Mouse (Mus musculus) G1E-ER4 (cell line): Measurements from ENCODE around the gene Tekt2. TPM values are rescaled to one million over a fixed set of nuclear protein-coding genes. Genes with fewer than 3 reads are reported as not detected.

Experiments used
- GATA1 ChIP-seq: IDR thresholded peaks from one replicate; pipeline ENCODE4 v1.8.0; 2012; ENCODE audit warnings: low read length, inconsistent platforms
- polyA plus RNA-seq: library from polyadenylated mRNA; stranded (reverse); fragments of >175 nt; gene quantifications from 2 replicates; pipeline ENCODE4 v1.2.3, GENCODE M21; 2012

The Tekt2 gene
- polyA plus RNA-seq, 1 experiment: 0.09 TPM

DNA sequence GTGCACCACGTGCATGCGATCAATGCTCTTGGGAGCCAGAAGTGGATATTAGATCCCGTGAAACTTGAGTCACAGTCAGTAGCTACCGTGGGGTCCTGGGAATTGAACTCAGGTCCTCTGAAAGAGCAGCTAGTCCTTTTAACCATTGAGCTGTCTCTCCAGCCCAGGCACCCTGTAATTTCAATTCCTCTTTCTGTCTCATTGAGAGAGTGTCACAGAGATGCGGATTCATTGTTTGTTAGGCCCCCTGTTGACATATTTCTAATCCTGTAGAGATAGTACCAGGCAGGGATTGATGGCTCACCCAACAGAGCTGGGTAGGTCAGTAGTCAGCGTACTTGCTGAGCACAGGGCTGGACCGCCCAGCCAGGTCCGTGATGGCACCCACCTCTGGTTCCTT is 35.2 kb downstream of the Tekt2 start:
- no peak for TF ChIP-seq GATA1

DNA sequence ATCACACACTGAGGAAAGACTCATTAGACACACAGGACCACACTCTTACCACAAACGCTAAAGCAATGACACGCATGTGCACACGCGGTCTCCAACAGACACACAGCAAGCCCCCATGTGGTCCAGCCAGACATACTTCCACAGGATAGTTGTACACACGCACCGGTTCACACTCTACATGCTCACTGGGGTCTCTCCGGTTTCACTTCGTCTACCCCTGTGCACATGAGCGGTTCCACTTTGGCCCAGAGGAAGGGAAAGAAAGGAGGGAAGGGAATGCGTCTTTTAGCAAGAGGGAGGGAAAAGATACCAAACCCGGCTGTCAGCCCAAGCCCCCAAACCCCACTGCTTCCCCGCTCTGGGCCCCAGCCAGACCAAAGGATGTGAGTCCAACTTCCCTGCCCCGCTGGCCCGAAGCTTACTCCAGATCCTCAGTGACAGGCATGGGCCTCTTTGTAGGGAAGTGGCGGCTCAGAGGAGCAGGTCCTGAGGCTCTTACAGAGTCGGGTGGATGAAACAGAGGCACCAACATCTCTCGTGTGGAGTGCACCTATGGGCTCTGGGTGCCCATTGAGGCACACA is 37.3 kb downstream of the Tekt2 start:
- no peak for TF ChIP-seq GATA1

DNA sequence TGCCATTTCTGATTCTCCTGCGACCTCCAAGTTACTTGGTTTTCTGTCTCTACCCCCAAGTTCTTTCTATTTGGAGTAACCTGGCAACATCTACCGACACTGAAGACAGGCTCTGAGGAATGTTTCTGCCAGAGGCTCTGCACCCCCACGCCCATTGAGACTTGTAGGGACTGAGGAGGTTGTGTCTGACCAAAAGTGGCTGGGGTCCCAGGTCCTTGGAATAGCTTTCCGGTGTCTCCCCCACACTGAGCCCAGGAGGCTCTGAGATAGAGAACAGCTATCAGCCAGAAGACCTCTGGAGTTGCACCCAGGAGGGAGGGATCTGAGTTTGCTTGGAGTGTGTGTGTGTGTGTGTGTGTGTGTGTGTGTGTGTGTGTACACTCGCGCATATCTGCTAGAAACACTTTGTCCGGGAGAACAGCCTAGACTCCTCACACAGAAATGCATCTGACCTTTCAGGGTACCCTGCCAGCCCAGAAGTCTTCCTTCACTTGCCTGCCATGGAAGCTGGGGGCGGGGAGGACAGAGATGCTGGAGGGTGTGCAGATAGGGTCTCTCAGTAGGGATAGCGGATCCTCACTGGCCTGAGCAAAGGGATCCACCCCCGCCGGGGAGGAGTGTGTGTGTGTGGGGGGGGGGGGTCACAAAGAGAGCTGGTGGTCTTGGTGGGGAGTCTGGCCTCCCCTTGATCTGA is 38.0 kb downstream of the Tekt2 start:
- no peak for TF ChIP-seq GATA1

DNA sequence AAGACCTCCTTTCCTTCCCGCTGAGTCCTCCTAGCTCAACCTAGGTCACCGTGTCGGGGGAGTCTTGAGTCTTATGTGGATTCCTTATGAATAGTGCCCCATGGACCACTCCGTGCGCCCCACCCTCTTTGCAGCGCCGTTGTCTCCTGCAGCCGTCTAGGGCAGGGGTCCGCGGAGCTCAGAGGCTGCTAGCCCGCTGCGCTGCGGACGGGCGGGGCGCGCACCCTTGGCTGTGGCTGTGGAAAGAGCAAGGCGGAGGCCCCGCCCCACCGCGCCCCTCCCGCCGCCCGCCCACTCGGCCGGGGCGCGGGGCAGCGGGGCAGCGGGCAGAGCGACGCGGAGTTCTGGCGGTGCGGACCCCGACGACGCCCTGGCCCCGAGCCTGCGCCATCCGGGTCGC is 39.0 kb downstream of the Tekt2 start, which contains the start of gene Col8a2:
TSS of gene Col8a2 (plus strand) at position 302 of the 400 bp plus-strand sequence.
- no peak for TF ChIP-seq GATA1

DNA sequence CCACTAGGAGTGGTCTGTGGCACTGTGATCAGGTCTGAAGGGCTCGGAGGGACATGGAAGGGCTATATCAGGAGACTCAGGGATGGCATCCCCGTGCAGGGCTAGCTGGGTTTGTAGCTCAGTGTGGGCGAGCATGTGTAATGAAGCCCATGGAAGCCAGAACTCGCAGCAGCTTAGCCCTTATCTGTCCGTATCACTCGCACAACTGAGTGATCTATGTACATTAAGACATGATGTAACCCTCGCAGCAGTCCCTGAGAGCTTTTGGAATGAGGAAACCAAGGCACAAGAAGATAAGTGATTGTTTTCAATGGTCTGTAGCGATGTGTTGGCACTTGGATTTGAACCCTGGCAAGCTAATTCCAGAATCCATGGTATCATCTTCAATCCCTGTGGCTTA is 41.9 kb downstream of the Tekt2 start:
- TF ChIP-seq GATA1: no peak

- no peak for TF ChIP-seq GATA1
These were observed 43.8 kb downstream of the Tekt2 start for GRCm38 (mm10) chr4:126281706-126282105.

GRCm38 (mm10) chr4:126278961-126279360 is 46.5 kb downstream of the Tekt2 start:
- no peak for TF ChIP-seq GATA1

DNA sequence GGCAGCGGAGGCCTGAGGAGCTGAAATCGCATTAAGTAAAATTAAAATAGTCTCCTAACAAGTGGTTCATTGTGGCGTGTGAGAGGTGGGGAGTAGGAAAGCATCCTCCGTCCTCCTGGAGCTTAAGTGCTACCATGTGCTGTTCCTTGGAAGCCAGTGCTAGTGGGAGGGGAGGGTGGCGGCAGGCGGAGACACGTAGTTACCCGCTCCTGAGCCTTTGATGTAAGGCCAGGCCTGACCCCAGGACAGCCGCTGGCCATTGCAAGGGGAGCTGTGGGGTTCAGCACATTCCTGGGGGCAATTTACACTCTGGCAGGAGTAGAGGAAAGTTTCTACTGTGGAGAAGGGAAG is 46.9 kb downstream of the Tekt2 start:
- TF ChIP-seq GATA1: no peak

- TF ChIP-seq GATA1: no peak
These were observed 47.5 kb downstream of the Tekt2 start for GRCm38 (mm10) chr4:126277906-126278564.

DNA sequence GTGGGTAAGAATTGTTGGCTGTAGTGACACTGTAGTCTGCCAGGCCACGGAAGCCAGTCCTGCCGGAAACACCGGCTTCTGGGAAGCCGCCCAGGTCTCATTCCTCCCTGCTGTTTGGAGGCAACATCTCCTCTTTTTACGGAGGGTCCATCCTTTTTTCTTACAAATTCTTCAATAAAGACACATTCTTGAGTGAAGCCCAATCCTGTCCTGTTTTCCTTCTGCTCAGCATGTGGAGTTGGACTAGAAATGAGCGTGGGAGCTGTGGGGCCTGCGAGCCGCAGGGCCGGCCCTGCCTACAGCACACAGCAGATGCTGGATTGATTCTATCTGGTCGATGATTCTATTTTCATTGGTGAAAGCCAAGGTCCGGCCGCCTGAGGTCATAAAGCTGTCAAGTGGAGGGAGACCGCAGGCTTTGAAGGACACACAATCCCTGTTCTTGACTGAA is 49.8 kb downstream of the Tekt2 start:
- no peak for TF ChIP-seq GATA1

- TF ChIP-seq GATA1: no peak
These were observed 50.4 kb downstream of the Tekt2 start for GRCm38 (mm10) chr4:126275081-126275480.

DNA sequence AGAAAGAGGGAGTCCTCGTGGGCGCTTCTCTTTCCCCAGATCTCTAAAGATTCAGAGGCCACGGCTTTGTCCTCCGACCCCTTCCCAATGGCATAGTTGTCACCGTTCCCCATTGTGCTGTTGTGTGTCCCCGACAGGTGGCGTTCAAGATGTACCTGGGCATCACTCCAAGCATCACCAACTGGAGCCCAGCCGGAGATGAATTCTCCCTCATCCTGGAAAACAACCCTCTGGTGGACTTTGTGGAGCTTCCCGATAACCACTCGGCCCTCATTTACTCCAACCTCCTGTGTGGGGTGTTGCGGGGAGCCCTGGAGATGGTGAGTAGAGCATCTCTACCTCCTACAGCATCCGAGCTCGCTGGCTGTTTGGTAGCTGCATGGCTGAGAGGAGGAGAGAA is 51.7 kb downstream of the Tekt2 start:
- TF ChIP-seq GATA1: no peak

Other genes starting within 250 kb of the Tekt2 start
- 10.3 and 12.6 TPM in 2 replicates for gene Lsm10, start 229.1 kb downstream of the Tekt2 start, polyA plus RNA-seq
- gene Stk40, start 221.7 kb downstream of the Tekt2 start, polyA plus RNA-seq: 57.1 and 60.3 TPM in 2 replicates
- 0.08 and 0.17 TPM in 2 replicates for gene Eva1b, start 177.9 kb downstream of the Tekt2 start, polyA plus RNA-seq
- gene Sh3d21, start 162.2 kb downstream of the Tekt2 start, polyA plus RNA-seq: 0.30 and 0.32 TPM in 2 replicates
- 203 and 204 TPM in 2 replicates for gene Thrap3, start 122.9 kb downstream of the Tekt2 start, polyA plus RNA-seq
- gene Map7d1, start 69.3 kb downstream of the Tekt2 start, polyA plus RNA-seq: 87.6 and 112 TPM in 2 replicates
- 35.1 and 44.0 TPM in 2 replicates for gene Trappc3, start 63.4 kb downstream of the Tekt2 start, polyA plus RNA-seq
- not detected in 2 replicates for gene Col8a2, start 38.9 kb downstream of the Tekt2 start, polyA plus RNA-seq
- 69.4 and 71.2 TPM in 2 replicates for gene Adprhl2, start 4.0 kb downstream of the Tekt2 start, polyA plus RNA-seq
- 5.6 and 8.1 TPM in 2 replicates for gene Ago3, start 103.9 kb upstream of the Tekt2 start, polyA plus RNA-seq
- gene Ago1, start 142.9 kb upstream of the Tekt2 start, polyA plus RNA-seq: 6.1 and 8.3 TPM in 2 replicates
- gene Ago4, start 207.8 kb upstream of the Tekt2 start, polyA plus RNA-seq: not detected in 2 replicates
- gene Clspn, start 231.2 kb upstream of the Tekt2 start, polyA plus RNA-seq: 5.7 and 9.8 TPM in 2 replicates